Mouse (Mus musculus) spleen, adult 2 months (tissue): ENCODE measurements around the gene Calcoco2. TPM values are rescaled to one million over a fixed set of nuclear protein-coding genes. Genes with fewer than 3 reads are reported as not detected.
"Not testable (repeated sequence)": the region's sequence is repeated elsewhere in the genome, so short reads cannot be mapped to it uniquely, and the experiment has no call there.

ENCODE experiments used
- DNase-seq, 2 experiments: peaks; one replicate each; pipeline versions ENCODE4 v3.0.0 to v3.0.0-alpha.2; 2012 to 2021; ENCODE audit warnings: low spot score in 2 of 2, low read depth in 1 of 2
- H3K27ac ChIP-seq: fragments of 200-500 bp; 2 replicates; pipeline ENCODE4 v1.5.1; 2012; ENCODE audit warnings: low read length, inconsistent platforms; ENCODE audit not compliant: insufficient read depth
- H3K27me3 ChIP-seq: fragments of 200-500 bp; 2 replicates; pipeline ENCODE4 v1.6.1; 2012; ENCODE audit warnings: mild to moderate bottlenecking, moderate library complexity, low read length, inconsistent platforms; ENCODE audit not compliant: control insufficient read depth, insufficient read depth
- H3K36me3 ChIP-seq: fragments of 200-500 bp; 2 replicates; pipeline ENCODE4 v1.6.1; 2012; ENCODE audit warnings: mild to moderate bottlenecking, low read length, inconsistent platforms; ENCODE audit not compliant: control insufficient read depth, insufficient read depth
- H3K4me1 ChIP-seq: fragments of 200-500 bp; 2 replicates; pipeline ENCODE4 v1.6.1; 2011; ENCODE audit warnings: inconsistent platforms; ENCODE audit not compliant: control insufficient read depth, insufficient read depth, insufficient read length
- H3K4me3 ChIP-seq: fragments of 200-500 bp; 2 replicates; pipeline ENCODE4 v1.5.1; 2011; ENCODE audit warnings: mild to moderate bottlenecking, inconsistent platforms; ENCODE audit not compliant: insufficient read depth, insufficient read length; ENCODE audit errors: extremely low read depth
- CTCF ChIP-seq: fragments of 200-500 bp; IDR thresholded peaks from 2 replicates; pipeline ENCODE4 v1.5.1; 2011; ENCODE audit warnings: mild to moderate bottlenecking, inconsistent platforms; ENCODE audit not compliant: insufficient read depth, insufficient read length, insufficient replicate concordance; ENCODE audit errors: extremely low read depth
- POLR2A ChIP-seq: fragments of 200-500 bp; IDR thresholded peaks from 2 replicates; pipeline ENCODE4 v1.6.1; 2011; ENCODE audit warnings: low read depth, low read length, inconsistent platforms
- WGBS: fragments of 180-500 bp; shearing (Covaris S2); methylation state at CpG from one replicate; pipeline ENCODE4 v1.1.7; 2018; 5-methylcytosine and 5-hydroxymethylcytosine counted together
- polyA plus RNA-seq: library from polyadenylated mRNA; depleted of rRNA; stranded (reverse); fragments of >200 nt; gene quantifications from 2 replicates; pipeline ENCODE4 v1.2.3, GENCODE M21; 2012

The Calcoco2 gene
- polyA plus RNA-seq, 1 experiment, result not detected

DNA sequence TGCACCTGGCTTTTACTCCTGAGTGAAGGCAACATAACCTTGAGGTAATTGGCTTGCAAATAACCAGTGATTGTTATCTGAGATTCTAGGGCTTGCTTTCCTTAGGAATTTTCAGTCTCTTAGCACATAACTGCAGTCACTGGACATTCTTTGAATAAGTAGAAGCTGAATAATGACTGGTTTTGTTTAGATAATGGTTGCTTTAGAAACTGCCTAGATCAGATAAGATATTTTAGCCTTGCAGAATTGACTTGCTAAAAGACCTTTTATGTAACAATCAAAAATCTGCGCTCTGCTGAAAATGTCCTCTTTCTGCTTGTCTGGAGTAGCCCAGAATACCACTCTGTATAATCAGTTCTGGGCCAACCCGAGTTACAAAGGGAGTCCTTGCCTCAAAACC, 2.3 kb upstream of the Calcoco2 start:
- Histone ChIP-seq H3K4me3 (no peak overlapping the region), H3K4me1 (no peaks in the 10 kb centered on the region), H3K27ac (no peak overlapping the region), H3K36me3 (no peaks in the 10 kb centered on the region), H3K27me3 (no peaks in the 10 kb centered on the region)
- TF ChIP-seq POLR2A, result no peak
- no peak for TF ChIP-seq CTCF
- WGBS, result 60% methylated on average over 2 of the region's 2 CpGs
- DNase-seq, result no peak

DNA sequence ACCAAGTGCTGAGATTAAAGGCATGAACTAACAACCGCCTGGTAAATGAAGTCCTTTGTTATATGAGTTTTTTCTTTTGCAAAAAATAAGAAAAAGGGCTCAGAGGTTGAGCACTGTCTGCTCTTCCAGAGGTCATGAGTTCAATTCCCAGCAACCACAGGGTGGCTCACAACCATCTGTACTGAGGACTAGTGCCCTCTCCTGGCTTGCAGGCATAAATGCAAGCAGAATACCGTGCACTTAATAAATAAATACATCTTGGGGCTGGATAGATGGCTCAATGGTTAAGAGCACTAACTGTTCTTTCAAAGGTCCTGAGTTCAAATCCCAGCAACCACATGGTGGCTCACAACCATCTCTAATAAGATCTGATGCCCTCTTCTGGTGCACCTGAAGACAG, 814 bp downstream of the Calcoco2 start:
- H3K4me1 ChIP-seq, H3K27ac ChIP-seq, H3K27me3 ChIP-seq, H3K36me3 ChIP-seq, DNase-seq, H3K4me3 ChIP-seq: not testable (repeated sequence)
- WGBS, result 65% methylated on average over 2 of the region's 2 CpGs

DNA sequence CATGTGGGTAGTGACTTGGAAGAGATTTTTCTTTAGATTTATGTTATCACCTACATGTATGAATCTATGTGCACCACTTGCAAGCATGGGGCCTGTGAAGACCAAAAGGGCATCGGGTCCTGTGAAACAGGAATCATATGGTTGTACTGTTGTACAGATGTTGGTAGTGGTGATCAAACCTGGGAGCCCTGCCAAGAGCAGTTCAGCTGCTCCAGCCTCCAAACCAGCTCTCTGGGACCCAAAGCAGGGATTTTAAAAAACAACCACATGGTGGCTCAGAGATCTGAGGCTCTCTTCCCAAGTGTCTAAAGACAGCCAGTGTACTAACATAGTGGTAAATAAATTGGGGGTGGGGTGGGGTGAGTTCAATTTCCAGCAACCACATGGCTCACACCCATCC, 3.4 kb downstream of the Calcoco2 start:
- Histone ChIP-seq H3K36me3 (no peaks in the 10 kb centered on the region), H3K27ac (no peak overlapping the region), H3K4me1 (no peaks in the 10 kb centered on the region), H3K4me3 (no peak overlapping the region), H3K27me3 (no peaks in the 10 kb centered on the region)
- no peak for TF ChIP-seq POLR2A
- TF ChIP-seq CTCF, result no peak
- DNase-seq, result no peak
- WGBS, result 30% methylated on average over 1 of the region's 1 CpGs

DNA sequence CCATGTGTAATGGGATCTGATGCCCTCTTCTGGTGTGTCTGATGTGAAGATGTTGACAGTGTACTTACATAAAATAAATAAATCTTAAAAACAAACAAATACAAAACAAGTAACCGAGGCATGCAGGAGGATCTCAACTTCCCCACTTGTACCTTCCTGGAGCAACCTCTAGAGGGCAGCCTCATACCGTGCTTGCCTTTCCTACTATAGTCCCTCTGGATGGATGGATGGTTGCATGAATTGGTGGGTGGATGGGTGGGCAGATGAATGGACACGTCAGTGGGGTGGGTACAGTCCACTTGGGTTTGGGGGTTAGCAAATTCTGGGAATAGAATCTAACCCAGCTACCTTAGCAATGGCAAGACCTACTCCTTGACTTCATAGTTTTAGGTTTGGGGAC, 18.4 kb downstream of the Calcoco2 start:
- Histone ChIP-seq H3K4me3 (no peak overlapping the region), H3K36me3 (no peaks in the 10 kb centered on the region), H3K27ac (no peak overlapping the region), H3K27me3 (no peaks in the 10 kb centered on the region), H3K4me1 (no peaks in the 10 kb centered on the region)
- TF ChIP-seq CTCF, result peak; percentile 72; the same call in 1 of the 2 replicates
- TF ChIP-seq POLR2A, result no peak
- peak; percentile 7 to 20 for DNase-seq
- WGBS, result 7% methylated on average over 3 of the region's 3 CpGs

DNA sequence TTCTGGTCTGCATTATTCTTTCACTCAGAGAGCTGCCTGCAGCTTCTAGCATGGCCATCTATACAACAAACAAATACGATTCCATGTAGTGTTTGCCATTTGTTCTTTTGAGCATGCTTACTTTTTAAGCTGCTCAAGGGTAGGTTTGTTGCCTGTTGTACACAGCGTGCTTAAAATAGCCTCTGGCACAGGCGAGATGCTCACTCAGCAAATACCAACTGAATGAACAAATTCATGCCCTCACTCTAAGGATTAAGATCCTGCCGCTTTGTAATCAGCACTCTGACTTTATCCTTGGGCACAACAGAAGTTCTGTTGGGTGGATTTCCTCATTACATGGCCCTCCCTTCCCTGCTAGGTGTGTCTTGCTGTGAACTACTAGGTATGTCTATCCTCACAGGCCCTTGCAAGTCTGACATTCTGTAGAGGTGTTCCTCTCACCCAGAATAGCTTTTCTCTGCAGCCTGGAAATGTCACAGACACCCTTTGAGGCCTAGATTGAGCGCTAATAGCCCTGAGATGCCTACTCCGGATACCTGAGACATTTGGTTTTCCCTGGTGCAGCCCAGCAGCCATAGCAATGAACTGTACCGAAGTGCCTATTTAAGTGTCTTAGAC, 19.0 kb downstream of the Calcoco2 start:
- WGBS, result 45% methylated on average over 7 of the region's 7 CpGs
- DNase-seq, result no peak

DNA sequence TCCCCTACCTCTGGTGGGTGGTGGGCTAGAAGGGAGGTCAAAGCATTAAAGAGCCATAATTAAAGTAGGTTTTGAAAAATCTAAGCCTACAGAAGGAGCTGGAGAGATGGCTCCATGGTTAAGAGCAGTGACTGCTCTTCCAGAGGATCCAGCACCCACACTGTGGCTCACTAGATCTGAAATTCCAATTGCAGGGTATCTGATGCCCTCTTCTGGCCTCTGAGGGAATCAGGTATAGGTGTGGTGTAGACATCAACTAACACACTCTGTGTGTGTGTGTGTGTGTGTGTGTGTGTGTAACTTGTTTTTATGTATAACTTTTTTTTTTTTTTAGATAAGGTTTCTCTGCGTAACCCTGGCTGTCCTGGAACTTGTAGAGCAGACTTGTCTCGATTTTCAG, 20.7 kb downstream of the Calcoco2 start:
- H3K27me3 ChIP-seq, result no peaks in the 10 kb centered on the region
- no peaks in the 10 kb centered on the region for H3K4me1 ChIP-seq
- no peak overlapping the region for H3K27ac ChIP-seq
- WGBS, result 62% methylated on average over 2 of the region's 2 CpGs
- DNase-seq, result no peak
- H3K4me3 ChIP-seq, result no peak overlapping the region
- no peaks in the 10 kb centered on the region for H3K36me3 ChIP-seq
- TF ChIP-seq CTCF (peak; percentile 12; the same call in 1 of the 2 replicates), POLR2A (no peak)

More for the DNA sequence above, 19.0 kb downstream of the Calcoco2 start:
- TF ChIP-seq CTCF (no peak), POLR2A (no peak)
- H3K36me3 ChIP-seq, result no peaks in the 10 kb centered on the region
- H3K27me3 ChIP-seq, result no peaks in the 10 kb centered on the region
- no peaks in the 10 kb centered on the region for H3K4me1 ChIP-seq
- H3K27ac ChIP-seq, result no peak overlapping the region
- H3K4me3 ChIP-seq, result no peak overlapping the region

DNA sequence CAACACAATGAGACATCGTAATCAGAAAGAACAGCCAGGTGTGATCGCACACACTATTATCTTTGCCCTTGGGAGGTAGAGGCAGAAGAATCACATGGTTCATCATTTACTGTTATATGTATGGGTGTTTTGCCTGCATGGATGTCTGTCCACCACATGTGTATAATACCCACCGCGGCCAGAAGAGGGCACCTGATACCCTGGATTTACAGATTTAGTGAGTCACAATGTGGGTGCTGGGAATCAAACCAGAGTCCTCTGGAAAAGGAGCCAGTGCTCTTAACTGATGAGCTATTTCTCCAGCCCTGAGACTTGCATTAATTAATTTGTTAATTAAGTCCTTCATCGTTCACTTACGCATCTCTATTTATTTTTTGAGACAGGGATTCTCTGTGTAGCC, 23.8 kb downstream of the Calcoco2 start:
- no peaks in the 10 kb centered on the region for H3K4me1 ChIP-seq
- TF ChIP-seq CTCF (no peak), POLR2A (no peak)
- H3K36me3 ChIP-seq, result no peaks in the 10 kb centered on the region
- H3K4me3 ChIP-seq, result no peak overlapping the region
- 89% methylated on average over 6 of the region's 6 CpGs for WGBS
- H3K27me3 ChIP-seq, result no peaks in the 10 kb centered on the region
- H3K27ac ChIP-seq, result no peak overlapping the region
- no peak for DNase-seq
